Mouse (Mus musculus): ENCODE measurements at regions not wholly inside any gene's neighbourhood (a gene's known extent, or its start where the extent isn't known, plus 50 kb on each side); places are given as distances from the start of the nearest gene placed in this dataset.

GRCm38 (mm10) chr3:66802538-66802937 lies 178.7 kb upstream of the Rsrc1 start:
- TF ChIP-seq CHD2 (IDR thresholded peaks at IDR 0.05; ENCODE audit: low read depth, low read length): no peak
- TF ChIP-seq ZNF384 (IDR thresholded peaks at IDR 0.05; ENCODE audit: low read depth, low read length): no peak
